Mouse (Mus musculus) adrenal gland, adult 18-20 months (tissue): ENCODE data around the gene Mccc1. TPM values are rescaled to one million over a fixed set of nuclear protein-coding genes. Genes with fewer than 3 reads are reported as not detected.

Experiments
- DNase-seq, 2 experiments: peaks; one replicate each; pipeline ENCODE4 v3.0.0; 2021 to 2022; ENCODE audit warnings: low spot score in 2 of 2
- total RNA-seq, 2 experiments: library from RNA; stranded (reverse); gene quantifications; 1 replicate in 1 of 2; 2 replicates in 1 of 2; pipeline ENCODE4 v1.2.3; 2021

The Mccc1 gene
- total RNA-seq, 2 experiments from 2014 or later = 128 to 133 TPM

GRCm38 (mm10) chr3:35967366-35967921 lies 33.0 kb downstream of the Mccc1 start:
- no peak for DNase-seq

- DNase-seq = no peak
Measured at GRCm38 (mm10) chr3:35966493-35966892, 34.0 kb downstream of the Mccc1 start.

- DNase-seq = no peak
Measured at GRCm38 (mm10) chr3:35964928-35965327, 35.5 kb downstream of the Mccc1 start.

- DNase-seq = no peak
Measured at GRCm38 (mm10) chr3:35963921-35964320, 36.6 kb downstream of the Mccc1 start.

GRCm38 (mm10) chr3:35963401-35963800 lies 37.1 kb downstream of the Mccc1 start:
- no peak for DNase-seq

GRCm38 (mm10) chr3:35962967-35963366 lies 37.5 kb downstream of the Mccc1 start:
- DNase-seq = no peak

- no peak for DNase-seq
Measured at GRCm38 (mm10) chr3:35957230-35957629, 43.2 kb downstream of the Mccc1 start.

GRCm38 (mm10) chr3:35954901-35955575 lies 45.4 kb downstream of the Mccc1 start:
- no peak for DNase-seq

- DNase-seq = no peak
Measured at GRCm38 (mm10) chr3:35953816-35954215, 46.7 kb downstream of the Mccc1 start.

- DNase-seq = no peak
Measured at GRCm38 (mm10) chr3:35953184-35953583, 47.3 kb downstream of the Mccc1 start.

GRCm38 (mm10) chr3:35948197-35948596 lies 52.3 kb downstream of the Mccc1 start:
- DNase-seq = no peak

GRCm38 (mm10) chr3:35940520-35941135 lies 59.9 kb downstream of the Mccc1 start:
- no peak for DNase-seq

GRCm38 (mm10) chr3:35940047-35940446 lies 60.4 kb downstream of the Mccc1 start:
- no peak for DNase-seq

- no peak for DNase-seq
Measured at GRCm38 (mm10) chr3:35937345-35937744, 63.1 kb downstream of the Mccc1 start, which contains the start of gene Dcun1d1. Dcun1d1 (minus strand) TSS chr3:35937445.

GRCm38 (mm10) chr3:35933405-35933777 lies 67.1 kb downstream of the Mccc1 start:
- DNase-seq = no peak

GRCm38 (mm10) chr3:35932735-35933404 lies 67.6 kb downstream of the Mccc1 start:
- peak; percentile 85 to 87 for DNase-seq

GRCm38 (mm10) chr3:35931896-35932727 lies 68.4 kb downstream of the Mccc1 start:
- peak; percentile 58 to 60 for DNase-seq

GRCm38 (mm10) chr3:35931359-35931758 lies 69.1 kb downstream of the Mccc1 start:
- no peak for DNase-seq

GRCm38 (mm10) chr3:35929831-35930230 lies 70.6 kb downstream of the Mccc1 start:
- no peak for DNase-seq

GRCm38 (mm10) chr3:35929406-35929805 lies 71.1 kb downstream of the Mccc1 start:
- no peak for DNase-seq

- DNase-seq = no peak
Measured at GRCm38 (mm10) chr3:35925852-35926251, 74.6 kb downstream of the Mccc1 start.
